Mouse (Mus musculus) Patski (cell line): ENCODE data around the gene Snupn. TPM values are rescaled to one million over a fixed set of nuclear protein-coding genes. Genes with fewer than 3 reads are reported as not detected.
"Not testable (repeated sequence)": the region's sequence is repeated elsewhere in the genome, so short reads cannot be mapped to it uniquely, and the experiment has no call there.

Source experiments
- ATAC-seq: fragments of 100-300 bp; one replicate; pipeline ENCODE4 v1.8.0; 2021
- CTCF ChIA-PET: fragments of 350-600 bp; sonication (Branson Sonifier 250); formaldehyde crosslinking; loops from one replicate; lab custom pipeline; 2022; ENCODE audit warnings: inconsistent platforms; lab: Charles Lee
- POLR2A ChIA-PET: fragments of 350-600 bp; sonication (Branson Sonifier 250); formaldehyde crosslinking; loops from one replicate; lab custom pipeline; 2022; ENCODE audit warnings: antibody characterized with exemption, inconsistent platforms; lab: Charles Lee
- DNase-seq: peaks from one replicate; pipeline ENCODE4 v3.0.0-alpha.2; 2011; ENCODE audit warnings: low read depth, low spot score
- H3K27me3 ChIP-seq: fragments of 371-371 bp; one replicate; pipeline ENCODE4 v1.5.1; 2021
- CTCF ChIP-seq: fragments of 100-300 bp; IDR thresholded peaks from one replicate; pipeline ENCODE4 v1.5.1; 2021
- in situ Hi-C: fragments of 300-500 bp; cut with MboI; formaldehyde crosslinking; loops from 3 replicates; pipeline ENCODE4 v1.11.1; 2018; ENCODE audit warnings: low pct_unique_long_range_greater_than_20kb, mixed read lengths
- polyA plus RNA-seq: library from polyadenylated mRNA; unstranded; gene quantifications from one replicate; pipeline ENCODE4 v1.2.3, GENCODE M21; 2021

Gene Snupn
- polyA plus RNA-seq, 1 experiment from 2014 or later, result 17.0 TPM

DNA sequence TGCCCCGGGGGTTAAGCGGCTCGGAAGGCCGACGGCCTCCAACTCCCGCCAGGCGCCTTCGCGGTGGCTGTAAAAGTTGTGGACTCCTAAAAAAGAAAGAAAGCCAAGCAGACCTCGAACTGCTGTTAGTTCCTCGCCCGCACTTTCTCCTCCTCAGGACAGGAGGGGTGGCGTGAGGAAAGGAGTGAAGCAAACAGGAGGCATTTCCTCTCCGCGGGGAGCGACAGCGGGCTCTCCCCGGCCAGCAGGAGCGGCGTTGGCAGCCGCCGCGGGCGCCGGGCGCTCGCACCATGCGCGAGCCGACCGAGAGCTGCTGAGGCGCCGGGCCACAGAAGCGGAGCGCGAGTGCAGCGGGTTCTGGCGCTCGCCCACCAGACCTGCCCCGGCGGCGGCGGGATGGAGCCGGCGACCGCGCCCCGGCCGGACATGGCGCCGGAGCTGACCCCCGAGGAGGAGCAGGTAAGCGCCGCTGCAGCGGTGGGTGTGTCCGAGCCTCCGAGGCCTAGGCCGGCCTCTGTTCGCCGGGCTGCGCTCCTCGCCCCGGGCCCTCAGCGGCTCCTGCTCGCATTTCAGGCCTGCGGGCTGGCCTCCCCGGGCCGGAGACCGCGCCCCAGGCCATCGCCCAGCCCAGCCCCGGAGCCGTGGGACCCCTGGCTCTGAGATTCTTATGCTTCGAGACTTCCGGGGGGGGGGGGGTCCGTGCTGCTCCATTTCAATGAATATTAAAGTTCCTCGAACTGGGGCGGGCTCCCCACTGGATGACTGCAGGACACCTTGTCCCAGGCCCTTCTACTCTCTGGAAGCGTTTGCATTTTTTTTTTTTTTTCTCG is 44.7 kb downstream of the Snupn start:
- CTCF ChIA-PET, result interaction anchor here (1.4 to 1.5 kb wide), 2 partner anchors 53 to 67 kb away, joined by 3 to 5 read pairs; partner anchors contain the start of gene Snx33
- in situ Hi-C loops, result no loop called here
- ATAC-seq (peak; percentile 66), DNase-seq (no peak)
- H3K27me3 ChIP-seq, result no peaks in the 10 kb centered on the region
- TF ChIP-seq CTCF, result no peak
- POLR2A ChIA-PET, result interaction anchor here (0.7 to 1.6 kb wide), 7 partner anchors 14 to 103 kb away, joined by 3 to 9 read pairs (median 4); partner anchors contain the start of gene Snupn

DNA sequence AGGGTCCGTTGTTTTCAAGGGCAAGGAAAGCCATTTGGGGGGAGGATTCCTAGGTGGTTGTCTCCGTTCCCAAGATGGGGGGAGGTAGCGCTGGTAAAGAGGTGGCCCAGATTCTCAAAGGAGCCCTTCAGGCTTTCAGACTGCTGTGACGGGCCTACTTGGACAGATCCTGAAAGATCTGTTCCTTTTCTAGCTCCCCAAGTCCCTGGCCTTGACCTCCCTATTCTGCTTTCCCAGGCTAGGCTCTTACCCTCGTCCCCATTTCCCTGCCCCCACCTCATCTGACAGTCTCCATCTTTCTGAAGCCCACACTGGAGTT is 45.3 kb downstream of the Snupn start:
- no peaks in the 10 kb centered on the region for H3K27me3 ChIP-seq
- in situ Hi-C loops, result no loop called here
- ATAC-seq (peak; percentile 4), DNase-seq (no peak)
- ChIA-PET POLR2A (interaction anchor here (0.7 to 1.5 kb wide), 7 partner anchors 14 to 77 kb away, joined by 3 to 5 read pairs (median 4); no protein-coding TSS in a partner anchor), CTCF (no interaction called here)
- no peak for TF ChIP-seq CTCF

DNA sequence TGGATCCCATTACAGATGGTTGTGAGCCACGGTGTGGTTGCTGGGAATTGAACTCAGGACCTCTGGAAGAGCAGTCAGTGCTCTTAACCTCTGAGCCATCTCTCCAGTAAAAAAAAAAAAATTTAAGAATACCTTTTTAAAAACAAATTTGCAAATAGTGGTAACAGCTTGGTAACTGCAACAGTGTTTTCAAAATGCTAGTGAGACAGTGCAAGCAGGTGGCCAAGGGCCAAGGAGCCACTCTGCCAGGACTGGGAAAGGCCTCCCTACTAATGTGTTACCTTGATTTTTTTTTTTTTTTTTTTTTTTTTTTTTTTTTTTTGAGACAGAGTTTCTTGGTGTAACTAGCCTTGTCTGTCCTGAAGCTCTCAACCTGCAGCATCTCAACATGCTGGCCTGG is 46.5 kb downstream of the Snupn start:
- in situ Hi-C loops, H3K27me3 ChIP-seq, ATAC-seq, CTCF ChIA-PET, DNase-seq: not testable (repeated sequence)
- POLR2A ChIA-PET, result interaction anchor here (1.3 kb wide), 1 partner anchor 14 kb away, joined by 4 read pairs; no protein-coding TSS in a partner anchor

GRCm38 (mm10) chr9:57003011-57003410 is 52.3 kb downstream of the Snupn start:
- ATAC-seq (no peak), DNase-seq (no peak)
- in situ Hi-C loops, result no loop called here
- POLR2A ChIA-PET, result no interaction called here
- TF ChIP-seq CTCF, result no peak
- no peaks in the 10 kb centered on the region for H3K27me3 ChIP-seq
- CTCF ChIA-PET, result interaction anchor here (0.6 kb wide), 1 partner anchor 23 kb away, joined by 3 read pairs; no protein-coding TSS in a partner anchor

- H3K27me3 ChIP-seq, result no peaks in the 10 kb centered on the region
- DNase-seq (no peak), ATAC-seq (no peak)
- no peak for TF ChIP-seq CTCF
- ChIA-PET CTCF (no interaction called here), POLR2A (no interaction called here)
- in situ Hi-C loops, result no loop called here
These were observed 61.7 kb downstream of the Snupn start for GRCm38 (mm10) chr9:57012393-57012792.

GRCm38 (mm10) chr9:57012895-57013294 is 62.2 kb downstream of the Snupn start:
- in situ Hi-C loops, result no loop called here
- TF ChIP-seq CTCF, result no peak
- ChIA-PET CTCF (no interaction called here), POLR2A (no interaction called here)
- H3K27me3 ChIP-seq, result no peaks in the 10 kb centered on the region
- ATAC-seq (no peak), DNase-seq (no peak)

DNA sequence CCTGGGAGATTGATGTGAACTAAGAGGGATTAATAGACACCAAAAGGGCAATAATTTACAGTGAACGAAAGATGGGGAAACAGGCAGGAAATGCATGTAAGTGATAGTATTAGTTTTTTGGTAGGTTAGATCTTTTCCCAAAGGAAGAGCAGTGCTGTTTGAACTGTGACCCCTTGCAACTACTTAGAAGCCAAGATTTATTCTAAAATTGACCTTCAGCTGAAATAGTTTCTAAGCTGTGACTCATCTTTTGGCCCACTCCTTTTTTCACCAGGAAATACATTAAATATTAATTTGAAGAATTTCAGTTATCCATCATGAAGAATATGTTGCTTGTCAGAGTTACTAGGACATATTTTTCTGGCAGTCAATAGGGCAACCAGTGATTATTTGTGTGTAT is 63.1 kb downstream of the Snupn start:
- ChIA-PET CTCF (no interaction called here), POLR2A (no interaction called here)
- DNase-seq (no peak), ATAC-seq (no peak)
- H3K27me3 ChIP-seq, result no peaks in the 10 kb centered on the region
- no peak for TF ChIP-seq CTCF
- in situ Hi-C loops, result no loop called here

DNA sequence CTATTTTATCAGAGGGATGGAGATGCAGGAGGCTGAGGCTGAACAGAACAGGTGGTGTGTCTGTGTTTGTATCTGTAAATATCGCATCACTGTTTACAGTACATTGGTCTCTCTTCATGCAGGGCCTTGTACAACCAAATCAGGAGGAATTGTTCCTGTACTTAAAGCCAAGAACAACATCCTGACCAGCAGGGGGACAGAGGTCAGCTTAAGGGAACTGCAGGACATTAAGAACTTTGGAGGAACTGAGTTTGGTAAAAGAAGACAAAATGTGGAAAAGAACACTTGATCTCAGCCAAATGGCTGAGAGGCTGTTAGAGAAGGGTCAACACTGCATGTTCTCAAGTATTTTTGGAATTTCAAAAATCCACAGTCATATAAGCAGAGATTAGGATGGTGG is 64.1 kb downstream of the Snupn start:
- DNase-seq (no peak), ATAC-seq (no peak)
- CTCF ChIA-PET, result no interaction called here
- H3K27me3 ChIP-seq, result no peaks in the 10 kb centered on the region
- peak; percentile 17 for TF ChIP-seq CTCF
- POLR2A ChIA-PET, result no interaction called here
- in situ Hi-C loops, result no loop called here

DNA sequence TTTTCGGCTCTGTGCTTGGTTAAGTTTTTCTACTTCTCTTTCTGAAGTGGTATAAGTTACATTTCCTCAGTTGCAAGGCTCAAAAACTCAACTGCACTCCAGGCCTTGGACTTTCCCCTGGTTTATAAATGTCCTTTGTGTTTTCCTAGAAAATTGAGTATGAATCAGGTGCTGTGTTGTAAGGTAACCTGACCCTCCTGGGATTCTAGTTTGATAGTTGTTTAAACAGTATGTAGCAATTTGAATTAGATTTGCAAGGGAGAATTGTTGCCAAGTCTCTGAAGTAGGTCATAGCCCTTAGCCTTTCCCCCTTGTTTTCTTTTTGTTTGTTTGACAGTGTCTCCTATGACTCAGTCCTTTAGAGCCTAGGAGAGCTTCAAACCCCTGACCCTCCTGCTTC is 67.0 kb downstream of the Snupn start:
- no peak for TF ChIP-seq CTCF
- no peak for DNase-seq
- in situ Hi-C loops, result no loop called here
- H3K27me3 ChIP-seq, result no peaks in the 10 kb centered on the region
- ChIA-PET CTCF (no interaction called here), POLR2A (no interaction called here)
- no peak for ATAC-seq

- ATAC-seq (no peak), DNase-seq (no peak)
- H3K27me3 ChIP-seq, result no peaks in the 10 kb centered on the region
- ChIA-PET POLR2A (no interaction called here), CTCF (interaction anchor here (2.4 kb wide), 1 partner anchor 11 kb away, joined by 8 read pairs; no protein-coding TSS in a partner anchor)
- no peak for TF ChIP-seq CTCF
- in situ Hi-C loops, result no loop called here
These were observed 81.1 kb downstream of the Snupn start for GRCm38 (mm10) chr9:57031756-57032155.

Other genes with a start within 250 kb of the Snupn start
- gene Lingo1, start 154.4 kb upstream of the Snupn start, polyA plus RNA-seq, result 0.06 TPM
- not detected for gene Odf3l1, start 86.2 kb upstream of the Snupn start, polyA plus RNA-seq
- 0.08 TPM for gene Cspg4, start 85.8 kb upstream of the Snupn start, polyA plus RNA-seq
- 25.8 TPM for gene Snx33, start 22.5 kb upstream of the Snupn start, polyA plus RNA-seq
- gene Imp3, start 13.4 kb upstream of the Snupn start, polyA plus RNA-seq, result 76.3 TPM
- 78.9 TPM for gene Ptpn9, start 44.0 kb downstream of the Snupn start, polyA plus RNA-seq
- gene Sin3a, start 121.2 kb downstream of the Snupn start, polyA plus RNA-seq, result 40.1 TPM
- gene Man2c1, start 179.8 kb downstream of the Snupn start, polyA plus RNA-seq, result 101 TPM
- gene Neil1, start 197.4 kb downstream of the Snupn start, polyA plus RNA-seq, result 13.0 TPM
- 110 TPM for gene Commd4, start 207.5 kb downstream of the Snupn start, polyA plus RNA-seq